Mouse (Mus musculus) liver, postnatal 0 days (tissue): ENCODE data around the gene Dppa1.

ENCODE experiments used
- CTCF ChIP-seq: sonication (generic); IDR thresholded peaks from 2 replicates; pipeline ENCODE4 v1.5.1; 2016; ENCODE audit warnings: antibody characterized with exemption, low read depth
- EP300 ChIP-seq: IDR thresholded peaks from 2 replicates; pipeline ENCODE4 v1.6.1; 2016; ENCODE audit warnings: antibody characterized with exemption, low read depth, mild to moderate bottlenecking

GRCm38 (mm10) chr11:46619929-46620328 lies 9.1 kb downstream of the Dppa1 start:
- TF ChIP-seq CTCF (no peak), EP300 (no peak)
